Mouse (Mus musculus) CH12.LX (cell line): Measurements from ENCODE around the gene Wdr78.

ENCODE experiments used
- CTCF ChIP-seq, 2 experiments: IDR thresholded peaks in 1 of 2; conservative IDR thresholded peaks in 1 of 2; 2 replicates each; pipeline ENCODE4 v1.5.1; 2011 to 2012; ENCODE audit warnings: low read depth in 2 of 2, low read length in 2 of 2, improper control_type of control experiment in 1 of 2, inconsistent platforms in 1 of 2, mild to moderate bottlenecking in 1 of 2, moderate library complexity in 1 of 2
- GABPA ChIP-seq: IDR thresholded peaks from 2 replicates; pipeline ENCODE4 v1.6.1; 2012; ENCODE audit warnings: low read depth, low read length, improper control_type of control experiment, inconsistent platforms; ENCODE audit not compliant: insufficient replicate concordance
- KAT2A ChIP-seq: IDR thresholded peaks from 2 replicates; pipeline ENCODE4 v1.6.1; 2012; ENCODE audit warnings: low read length, improper control_type of control experiment, inconsistent platforms; ENCODE audit not compliant: insufficient replicate concordance
- NELFE ChIP-seq: IDR thresholded peaks from 2 replicates; pipeline ENCODE4 v1.6.1; 2011; ENCODE audit warnings: low read depth, low read length, improper control_type of control experiment
- POLR2A ChIP-seq: IDR thresholded peaks from 2 replicates; pipeline ENCODE4 v1.6.1; 2011; ENCODE audit warnings: low read depth, mild to moderate bottlenecking, improper control_type of control experiment, low read length

GRCm38 (mm10) chr4:102988526-102988925 is 125.8 kb downstream of the Wdr78 start:
- TF ChIP-seq KAT2A (no peak), POLR2A (no peak), NELFE (no peak), CTCF (conservative IDR thresholded peaks at IDR 0.05 in 1 of 2, IDR thresholded peaks at IDR 0.05 in 1 of 2; ENCODE audit: low read depth in 2 of 2, low read length in 2 of 2) (no peak), GABPA (no peak)
